Mouse (Mus musculus) liver, embryonic 14 days (tissue): ENCODE results near the gene Chst1. TPM values are rescaled to one million over a fixed set of nuclear protein-coding genes. Genes with fewer than 3 reads are reported as not detected.

Source experiments
- polyA plus RNA-seq: library from polyadenylated mRNA; depleted of rRNA; stranded (reverse); fragments of >200 nt; gene quantifications from 2 replicates; pipeline ENCODE4 v1.2.3, GENCODE M21; 2012; rRNA removed

Chst1 gene
- 0.12 and 0.17 TPM in 2 replicates for polyA plus RNA-seq

DNA sequence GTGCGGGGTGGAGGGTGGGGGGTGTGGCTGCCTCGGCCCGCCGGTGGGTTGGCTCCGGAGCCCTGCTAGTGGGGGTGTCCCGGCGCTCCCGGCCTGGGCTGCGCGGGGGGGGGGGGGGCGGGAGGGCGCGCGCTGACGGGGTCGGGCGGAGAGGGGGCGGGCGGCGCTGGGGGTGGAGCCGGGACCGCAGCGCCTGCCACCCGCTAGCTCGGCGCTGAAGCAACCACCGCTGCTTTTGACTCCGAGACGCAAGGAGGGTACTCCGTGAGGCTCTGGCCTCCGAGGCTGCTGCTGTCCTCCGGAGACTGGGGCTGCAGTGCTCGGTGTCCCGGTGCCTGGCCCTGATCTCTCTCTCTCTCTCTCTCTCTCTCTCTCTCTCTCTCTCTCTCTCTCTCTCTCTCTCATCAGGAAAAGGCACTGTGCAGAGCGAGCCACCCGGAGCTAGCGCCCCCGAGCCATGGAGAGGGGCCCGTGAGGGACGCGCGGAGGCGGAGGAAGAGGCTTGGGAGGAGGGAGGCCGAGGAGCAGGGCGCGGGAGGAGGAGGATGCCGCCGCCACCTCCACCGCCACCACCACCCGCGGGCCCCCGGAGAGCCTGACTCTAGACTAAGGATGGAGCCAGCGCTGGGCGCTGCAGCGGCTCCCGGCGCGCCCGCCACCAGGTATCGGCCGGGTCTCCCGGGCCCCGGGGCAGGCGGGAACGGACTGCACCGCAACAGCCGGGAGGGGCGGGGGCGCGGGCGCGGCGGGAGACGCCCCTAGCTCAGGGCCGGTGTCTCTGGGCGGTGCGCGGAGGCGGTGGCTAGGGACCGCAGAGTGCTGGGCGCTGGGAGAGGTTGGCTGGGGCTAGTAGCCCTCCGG lies at the start of gene Chst1:
TSS of gene Chst1 (plus strand) at position 221 of the 861 bp plus-strand sequence.

Other genes starting within 250 kb of the Chst1 start
- 14.4 and 15.2 TPM in 2 replicates for gene Pex16, start 225.0 kb upstream of the Chst1 start, polyA plus RNA-seq
- gene Large2, start 224.8 kb upstream of the Chst1 start, polyA plus RNA-seq: 2.6 and 3.2 TPM in 2 replicates
- gene 1700029I15Rik, start 217.2 kb upstream of the Chst1 start, polyA plus RNA-seq: 0.89 and 1.1 TPM in 2 replicates
- gene Mapk8ip1, start 198.4 kb upstream of the Chst1 start, polyA plus RNA-seq: 1.0 and 1.3 TPM in 2 replicates
- 6.2 and 7.2 TPM in 2 replicates for gene Cry2, start 165.7 kb upstream of the Chst1 start, polyA plus RNA-seq
- gene Slc35c1, start 139.2 kb upstream of the Chst1 start, polyA plus RNA-seq: 5.2 and 6.7 TPM in 2 replicates